Mouse (Mus musculus): ENCODE measurements at regions not wholly inside any gene's neighbourhood (a gene's known extent, or its start where the extent isn't known, plus 50 kb on each side); places are given as distances from the start of the nearest gene placed in this dataset.
A peak's percentile ranks its signal among the peaks of the same experiment; 100 is the strongest.

- DNase-seq (ENCODE audit: low spot score in 2 of 2): no peak
These were observed 265.2 kb upstream of the Sox2 start for GRCm38 (mm10) chr3:34384965-34385505.

DNA sequence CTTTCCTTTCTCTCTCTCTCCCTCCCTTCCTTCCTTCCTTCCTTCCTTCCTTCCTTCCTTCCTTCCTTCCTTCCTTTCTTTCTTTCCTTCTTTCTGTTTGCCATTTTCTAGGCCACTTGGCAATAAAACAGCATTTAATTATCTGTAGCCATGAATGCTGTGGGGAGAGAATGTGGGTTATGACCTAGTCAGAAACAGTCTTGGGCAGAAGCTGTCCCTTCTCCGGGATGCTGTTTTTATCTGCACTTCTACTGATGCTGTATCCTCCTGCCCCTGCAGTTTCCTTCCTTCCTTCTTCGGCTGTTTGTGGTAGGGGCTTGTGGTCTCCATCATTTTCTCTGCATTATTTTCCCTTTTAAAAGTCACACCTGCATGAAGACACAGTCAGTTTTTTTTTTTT, 272.3 kb upstream of the Sox2 start:
- no peak for DNase-seq (ENCODE audit: low spot score in 2 of 2)

DNA sequence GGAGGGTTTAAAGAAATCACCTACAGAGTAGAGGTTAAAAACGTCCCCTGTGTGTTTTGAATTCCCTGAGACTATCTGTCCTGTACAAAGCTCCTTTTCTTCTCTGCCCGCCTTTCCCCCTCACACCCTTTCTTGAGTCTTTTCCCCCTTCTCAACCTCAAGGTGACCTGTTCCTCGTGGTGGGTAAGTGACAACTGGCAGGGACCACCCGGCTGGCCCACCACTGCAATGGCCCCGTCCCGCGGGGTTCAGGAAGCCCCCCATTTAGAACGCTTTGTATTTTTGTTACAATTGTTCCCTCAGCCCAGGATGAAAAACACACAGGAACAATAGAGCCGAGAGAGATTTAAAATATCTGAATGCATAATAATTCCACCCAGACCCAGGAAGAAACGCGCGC, 272.9 kb upstream of the Sox2 start:
- DNase-seq (ENCODE audit: low spot score in 2 of 2): no peak

GRCm38 (mm10) chr3:34371418-34371817, 278.8 kb upstream of the Sox2 start:
- no peak for DNase-seq (ENCODE audit: low spot score in 2 of 2)

- no peak for DNase-seq (ENCODE audit: low spot score in 2 of 2)
These were observed 257.0 kb upstream of the Dnajc19 start for GRCm38 (mm10) chr3:34338100-34338499.

DNA sequence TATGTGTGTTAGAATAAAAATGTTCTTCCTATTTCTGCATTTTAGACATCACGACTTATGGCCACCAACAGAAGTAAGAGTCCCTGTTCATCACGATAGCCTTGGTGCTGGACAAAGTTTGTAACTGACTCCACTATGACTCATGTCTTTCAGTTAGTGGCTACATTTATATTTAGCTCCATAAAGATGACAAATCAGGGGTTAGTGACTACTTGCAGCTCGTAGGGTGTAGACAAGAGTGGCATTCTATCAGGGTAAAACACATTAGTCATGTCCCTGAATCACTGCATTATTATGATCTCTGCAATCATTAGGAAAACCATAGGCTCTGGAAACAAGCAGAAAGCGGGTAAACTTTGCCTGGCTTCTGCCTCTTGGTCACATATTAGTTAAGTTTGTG, 252.4 kb upstream of the Dnajc19 start:
- DNase-seq (ENCODE audit: low spot score in 2 of 2): no peak

- DNase-seq (ENCODE audit: low spot score in 2 of 2): no peak
These were observed 250.8 kb upstream of the Dnajc19 start for GRCm38 (mm10) chr3:34331889-34332276.

- no peak for DNase-seq (ENCODE audit: low spot score in 2 of 2)
These were observed 250.1 kb upstream of the Dnajc19 start for GRCm38 (mm10) chr3:34330970-34331888.

DNA sequence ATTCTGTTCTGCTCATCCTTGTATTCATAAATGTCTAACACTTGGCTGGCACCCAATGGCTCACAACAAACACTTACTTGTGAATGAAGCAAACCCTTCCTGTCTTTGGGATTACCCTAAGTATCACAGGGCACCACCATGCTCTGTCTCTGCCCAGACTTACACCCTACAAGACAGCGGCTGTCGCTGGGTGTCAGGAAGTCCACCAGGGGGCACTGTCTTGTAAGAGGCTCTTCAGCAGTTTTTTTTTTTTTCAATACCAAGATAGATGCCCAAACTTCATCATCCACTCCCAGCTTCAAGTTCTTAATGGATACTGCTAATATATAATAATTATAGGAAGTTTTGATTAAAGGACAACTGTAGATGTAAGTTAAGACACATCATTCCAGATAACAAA, 247.7 kb upstream of the Dnajc19 start:
- DNase-seq (ENCODE audit: low spot score in 2 of 2): peak; percentile 55 to 69

- DNase-seq (ENCODE audit: low spot score in 2 of 2): no peak
These were observed 244.5 kb upstream of the Dnajc19 start for GRCm38 (mm10) chr3:34325669-34326068.

DNA sequence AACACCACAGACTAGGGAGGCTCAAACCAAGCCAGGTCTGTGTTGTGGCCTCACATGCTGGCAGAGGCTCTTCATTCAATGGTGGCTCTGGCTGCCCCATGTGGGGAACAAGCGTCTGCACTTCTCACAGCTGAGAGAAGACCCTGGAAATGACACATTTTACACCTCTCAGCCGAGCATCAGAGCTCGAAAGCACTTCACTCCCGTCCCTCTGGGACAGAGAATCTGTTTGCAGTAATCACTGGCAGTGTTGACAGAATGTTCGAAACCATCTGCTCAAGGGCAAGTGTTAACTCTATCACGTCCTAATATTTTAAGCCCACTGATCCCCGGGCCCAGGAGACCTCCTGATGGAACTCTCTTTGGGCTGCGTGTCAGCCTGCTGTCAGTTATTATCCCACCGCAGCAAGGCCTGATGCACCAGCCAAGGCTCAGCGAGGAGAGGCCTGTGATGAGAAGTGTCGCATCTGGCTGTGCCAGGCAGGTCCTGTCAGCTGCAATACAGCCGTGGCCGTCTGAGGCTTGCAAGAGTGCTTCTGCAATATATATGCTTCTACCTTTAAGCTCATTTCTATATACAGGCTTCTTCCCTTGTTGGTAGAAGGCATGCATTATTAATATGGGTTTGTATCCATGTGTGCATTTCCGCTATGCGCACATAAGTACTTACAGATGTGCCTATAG, 241.5 kb upstream of the Dnajc19 start:
- no peak for DNase-seq (ENCODE audit: low spot score in 2 of 2)

GRCm38 (mm10) chr3:34314798-34315197, 233.7 kb upstream of the Dnajc19 start:
- no peak for DNase-seq (ENCODE audit: low spot score in 2 of 2)

- DNase-seq (ENCODE audit: low spot score in 2 of 2): no peak
These were observed 233.3 kb upstream of the Dnajc19 start for GRCm38 (mm10) chr3:34314393-34314792.

DNA sequence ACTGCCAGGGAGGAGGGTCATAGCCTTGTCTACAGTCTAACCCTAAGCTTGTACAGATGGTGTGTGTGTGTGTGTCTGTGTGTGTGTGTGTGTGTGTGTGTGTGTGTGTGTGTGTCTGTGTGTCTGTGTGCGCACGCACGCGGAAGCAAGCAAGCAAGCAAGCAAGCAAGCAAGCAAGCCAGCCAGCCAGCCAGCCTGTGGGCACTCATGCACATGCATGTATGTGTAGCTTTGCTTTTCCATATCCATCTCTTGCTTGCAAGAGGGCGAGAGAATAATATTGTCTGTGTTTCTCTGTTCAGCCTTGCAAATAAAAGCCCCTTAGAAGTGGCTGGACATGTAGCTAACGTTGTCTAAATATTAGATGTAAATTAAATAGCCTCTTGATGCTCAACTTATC, 230.8 kb upstream of the Dnajc19 start:
- DNase-seq (ENCODE audit: low spot score in 2 of 2): no peak

GRCm38 (mm10) chr3:34299637-34300036, 218.5 kb upstream of the Dnajc19 start:
- no peak for DNase-seq (ENCODE audit: low spot score in 2 of 2)

DNA sequence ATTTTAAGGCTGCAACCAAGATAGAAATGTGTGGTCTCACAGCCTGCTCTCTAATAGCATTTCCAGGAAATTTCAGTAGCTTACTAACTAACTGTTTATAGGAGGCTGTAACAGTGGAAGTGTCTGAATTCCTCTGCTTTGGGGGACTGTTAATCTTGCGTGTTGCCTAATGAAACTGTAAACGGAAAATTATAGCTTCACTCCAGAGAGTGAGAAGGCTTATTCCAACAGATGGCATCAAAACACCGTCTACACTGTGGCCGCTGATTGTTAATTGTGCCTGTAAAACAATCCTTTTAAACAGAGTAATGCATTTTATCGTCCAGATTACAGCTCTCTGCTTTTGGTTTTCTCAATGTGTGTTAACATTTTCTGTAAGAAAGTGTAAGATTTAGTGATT, 206.7 kb upstream of the Dnajc19 start:
- DNase-seq (ENCODE audit: low spot score in 2 of 2): no peak

- no peak for DNase-seq (ENCODE audit: low spot score in 2 of 2)
These were observed 189.0 kb upstream of the Dnajc19 start for GRCm38 (mm10) chr3:34270154-34270553.

GRCm38 (mm10) chr3:34266462-34266861, 185.3 kb upstream of the Dnajc19 start:
- DNase-seq (ENCODE audit: low spot score in 2 of 2): no peak

DNA sequence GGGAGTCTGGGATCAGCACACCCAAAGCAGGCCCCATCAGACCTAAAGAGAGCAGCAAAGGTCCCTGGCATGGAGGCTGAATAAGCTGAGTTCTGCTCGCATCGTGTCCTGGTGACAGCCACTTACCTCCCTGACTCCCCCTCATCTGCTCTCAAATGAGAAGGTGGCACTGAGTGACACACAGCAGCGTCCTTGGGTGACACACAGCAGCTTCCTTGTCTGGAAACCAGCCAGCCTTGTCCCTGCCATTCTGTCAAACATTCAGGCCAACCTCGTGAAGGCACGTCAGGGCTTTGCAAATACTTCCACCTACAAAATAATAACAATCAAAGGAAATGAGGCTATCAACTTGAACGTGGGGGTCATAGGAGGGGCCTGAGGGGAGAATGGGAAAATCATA, 183.7 kb upstream of the Dnajc19 start:
- no peak for DNase-seq (ENCODE audit: low spot score in 2 of 2)

- DNase-seq (ENCODE audit: low spot score in 2 of 2): no peak
These were observed 171.7 kb upstream of the Dnajc19 start for GRCm38 (mm10) chr3:34252730-34253337.

DNA sequence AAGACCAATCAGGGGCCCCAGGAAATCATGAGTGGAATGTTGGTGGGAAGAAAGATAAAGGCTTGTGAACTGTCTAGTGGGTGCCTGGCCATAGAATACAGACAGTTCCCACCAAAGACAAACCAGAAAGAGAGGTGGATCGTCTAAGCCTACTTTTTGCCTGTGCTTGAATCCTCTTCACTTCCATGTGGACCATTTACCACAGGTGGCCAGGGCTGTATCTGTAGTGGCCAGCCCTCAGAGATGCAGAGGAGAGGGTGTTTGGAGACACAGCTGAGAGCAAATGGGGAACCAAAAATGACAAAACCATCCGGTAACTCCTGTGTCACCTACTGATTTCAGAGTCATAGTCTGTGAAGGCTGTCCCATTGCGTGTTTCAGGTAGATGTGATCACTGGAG, 161.0 kb upstream of the Dnajc19 start:
- no peak for DNase-seq (ENCODE audit: low spot score in 2 of 2)

GRCm38 (mm10) chr3:34239978-34240377, 158.9 kb upstream of the Dnajc19 start:
- peak in 1 of 2 experiments; percentile 8 for DNase-seq (ENCODE audit: low spot score in 2 of 2)
